Mouse (Mus musculus): ENCODE measurements around the gene Olfr967. TPM values are rescaled to one million over a fixed set of nuclear protein-coding genes. Genes with fewer than 3 reads are reported as not detected.
"Not testable (repeated sequence)": the region's sequence is repeated elsewhere in the genome, so short reads cannot be mapped to it uniquely, and the experiment has no call there.

Gene Olfr967
- not detected in 2 replicates for total RNA-seq (2017)

- no peak for ATAC-seq (replicated peaks in 1 of 2; ENCODE audit: insufficient read depth in 1 of 2, low FRiP score in 2 of 2, low TSS enrichment in 1 of 2, low read depth in 1 of 2, poor library complexity in 2 of 2, severe bottlenecking in 2 of 2)
Measured at GRCm38 (mm10) chr9:39745949-39746348, at the start of gene Olfr967. TSS of gene Olfr967 (plus strand) at chr9:39746249.

- ATAC-seq (replicated peaks in 1 of 2; ENCODE audit: insufficient read depth in 1 of 2, low FRiP score in 2 of 2, low TSS enrichment in 1 of 2, low read depth in 1 of 2, poor library complexity in 2 of 2, severe bottlenecking in 2 of 2), result not testable (repeated sequence)
Measured at GRCm38 (mm10) chr9:39701123-39701522, 44.9 kb upstream of the Olfr967 start.

- no peak for ATAC-seq (replicated peaks in 1 of 2; ENCODE audit: insufficient read depth in 1 of 2, low FRiP score in 2 of 2, low TSS enrichment in 1 of 2, low read depth in 1 of 2, poor library complexity in 2 of 2, severe bottlenecking in 2 of 2)
Measured at GRCm38 (mm10) chr9:39707017-39707416, 39.0 kb upstream of the Olfr967 start, which contains the start of gene Olfr149. TSS of gene Olfr149 (minus strand) at chr9:39707117.

GRCm38 (mm10) chr9:39708958-39709357 is 37.1 kb upstream of the Olfr967 start:
- ATAC-seq (replicated peaks in 1 of 2; ENCODE audit: insufficient read depth in 1 of 2, low FRiP score in 2 of 2, low TSS enrichment in 1 of 2, low read depth in 1 of 2, poor library complexity in 2 of 2, severe bottlenecking in 2 of 2), result no peak

GRCm38 (mm10) chr9:39711053-39711452 is 35.0 kb upstream of the Olfr967 start, which contains the start of gene Olfr965:
TSS of gene Olfr965 (plus strand) at chr9:39711353.
- no peak for ATAC-seq (replicated peaks in 1 of 2; ENCODE audit: insufficient read depth in 1 of 2, low FRiP score in 2 of 2, low TSS enrichment in 1 of 2, low read depth in 1 of 2, poor library complexity in 2 of 2, severe bottlenecking in 2 of 2)

- no peak for ATAC-seq (replicated peaks in 1 of 2; ENCODE audit: insufficient read depth in 1 of 2, low FRiP score in 2 of 2, low TSS enrichment in 1 of 2, low read depth in 1 of 2, poor library complexity in 2 of 2, severe bottlenecking in 2 of 2)
Measured at GRCm38 (mm10) chr9:39730678-39731077, 15.4 kb upstream of the Olfr967 start, which contains the start of gene Olfr150. TSS of gene Olfr150 (plus strand) at chr9:39730978.

GRCm38 (mm10) chr9:39740741-39741140 is 5.3 kb upstream of the Olfr967 start:
- ATAC-seq (replicated peaks in 1 of 2; ENCODE audit: insufficient read depth in 1 of 2, low FRiP score in 2 of 2, low TSS enrichment in 1 of 2, low read depth in 1 of 2, poor library complexity in 2 of 2, severe bottlenecking in 2 of 2), result no peak

- ATAC-seq (replicated peaks in 1 of 2; ENCODE audit: insufficient read depth in 1 of 2, low FRiP score in 2 of 2, low TSS enrichment in 1 of 2, low read depth in 1 of 2, poor library complexity in 2 of 2, severe bottlenecking in 2 of 2), result no peak
Measured at GRCm38 (mm10) chr9:39746428-39746827, 379 bp downstream of the Olfr967 start.

- no peak for ATAC-seq (replicated peaks in 1 of 2; ENCODE audit: insufficient read depth in 1 of 2, low FRiP score in 2 of 2, low TSS enrichment in 1 of 2, low read depth in 1 of 2, poor library complexity in 2 of 2, severe bottlenecking in 2 of 2)
Measured at GRCm38 (mm10) chr9:39783153-39783552, 37.1 kb downstream of the Olfr967 start, which contains the start of gene Olfr968. TSS of gene Olfr968 (minus strand) at chr9:39783253.

GRCm38 (mm10) chr9:39790558-39790957 is 44.5 kb downstream of the Olfr967 start, which contains the start of gene Olfr969:
TSS of gene Olfr969 (plus strand) at chr9:39790945.
- no peak for ATAC-seq (replicated peaks in 1 of 2; ENCODE audit: insufficient read depth in 1 of 2, low FRiP score in 2 of 2, low TSS enrichment in 1 of 2, low read depth in 1 of 2, poor library complexity in 2 of 2, severe bottlenecking in 2 of 2)

Other genes starting within 250 kb of the Olfr967 start
- not detected in 2 replicates for gene Olfr957, start 230.4 kb upstream of the Olfr967 start, total RNA-seq (2017)
- gene Olfr958, start 192.2 kb upstream of the Olfr967 start, total RNA-seq (2017), result not detected in 2 replicates
- gene Olfr959, start 170.7 kb upstream of the Olfr967 start, total RNA-seq (2017), result not detected in 2 replicates
- gene AW551984, start 141.8 kb upstream of the Olfr967 start, total RNA-seq (2017), result not detected in 2 replicates
- not detected in 2 replicates for gene Olfr148, start 135.6 kb upstream of the Olfr967 start, total RNA-seq (2017)
- not detected in 2 replicates for gene Olfr960, start 124.9 kb upstream of the Olfr967 start, total RNA-seq (2017)
- not detected in 2 replicates for gene Olfr961, start 101.2 kb upstream of the Olfr967 start, total RNA-seq (2017)
- not detected in 2 replicates for gene Olfr963, start 79.0 kb upstream of the Olfr967 start, total RNA-seq (2017)
- gene Olfr149, start 39.1 kb upstream of the Olfr967 start, total RNA-seq (2017), result not detected in 2 replicates
- gene Olfr965, start 34.9 kb upstream of the Olfr967 start, total RNA-seq (2017), result not detected in 2 replicates
- gene Olfr150, start 15.3 kb upstream of the Olfr967 start, total RNA-seq (2017), result not detected in 2 replicates
- gene Olfr968, start 37.0 kb downstream of the Olfr967 start, total RNA-seq (2017), result not detected in 2 replicates
- not detected in 2 replicates for gene Olfr969, start 44.7 kb downstream of the Olfr967 start, total RNA-seq (2017)
- not detected in 2 replicates for gene Olfr970, start 62.6 kb downstream of the Olfr967 start, total RNA-seq (2017)
- gene Olfr971, start 90.6 kb downstream of the Olfr967 start, total RNA-seq (2017), result not detected in 2 replicates
- not detected in 2 replicates for gene Olfr972, start 120.2 kb downstream of the Olfr967 start, total RNA-seq (2017)
- not detected in 2 replicates for gene Olfr229, start 161.1 kb downstream of the Olfr967 start, total RNA-seq (2017)
- gene Olfr974, start 191.3 kb downstream of the Olfr967 start, total RNA-seq (2017), result not detected in 2 replicates
- not detected in 2 replicates for gene Olfr975, start 205.8 kb downstream of the Olfr967 start, total RNA-seq (2017)
- not detected in 2 replicates for gene Olfr976, start 214.9 kb downstream of the Olfr967 start, total RNA-seq (2017)
- gene Olfr978, start 245.9 kb downstream of the Olfr967 start, total RNA-seq (2017), result not detected in 2 replicates

All from hematopoietic stem cell, adult 5-6 weeks (primary cell).